In genomic region chr19:37026408-37026807, GRCm38 (mm10) we compare ENCODE assay signal across 12 mouse cellular contexts.
DNase-seq lines count a peak whose midpoint lies in the region; ATAC-seq lines count a peak whose summit lies in the region.
"Had no signal": no experiment of that assay in that cellular context is flagged by ENCODE, and none has a peak within 500 bp of the region (broad histone marks: within the 10 kb centered on the region; RNA-seq: fewer than 3 reads in every experiment).

No protein-coding gene starts in this region.

- peak; percentile 13; the same call in 1 of the 2 replicates for ATAC-seq in liver, embryonic 16.5 days (ENCODE audit: low read depth)
- ATAC-seq in liver, embryonic 11.5 days (replicated peaks; ENCODE audit: low FRiP score), result no peak

- H3K4me2 ChIP-seq in liver, embryonic 16.5 days (ENCODE audit: low read depth, low read length), result no peak overlapping the region
- no peak overlapping the region for H3K4me2 ChIP-seq in liver, embryonic 11.5 days
- H3K4me2 ChIP-seq: lung, embryonic 15.5 days; midbrain, embryonic 11.5 days had no signal

- DNase-seq in heart, embryonic 10.5 days (ENCODE audit: low spot score), result no peak
- no peak for DNase-seq in heart, postnatal 36 days
- DNase-seq in liver, embryonic 11.5 days (ENCODE audit: low spot score), result no peak
- DNase-seq in adrenal gland, postnatal 14 days, result peak; percentile 60
- DNase-seq in heart, postnatal 10 days, result peak; percentile 44 to 47
- DNase-seq in layer of hippocampus, adult 8-10 months (ENCODE audit: low spot score in 2 of 2), result no peak
- DNase-seq in thymus, postnatal 14 days, result no peak

- WGBS in heart, embryonic 10.5 days, result 64% methylated on average over 11 of the region's 11 CpGs
- 75% methylated on average over 11 of the region's 11 CpGs for WGBS in liver, embryonic 16.5 days (ENCODE audit: insufficient replicate concordance)
- WGBS in liver, embryonic 11.5 days, result 75% methylated on average over 11 of the region's 11 CpGs

- intact Hi-C loops in heart, postnatal 36 days (cut with DNase I), result no loop called here
- intact Hi-C loops in heart, postnatal 10 days (cut with DNase I), result no loop called here

- no peaks in the 10 kb centered on the region for H3K27me3 ChIP-seq in heart, embryonic 10.5 days (ENCODE audit: insufficient read depth, poor library complexity, severe bottlenecking)
- H3K27me3 ChIP-seq in liver, embryonic 16.5 days (ENCODE audit: control insufficient read depth, insufficient read depth, low read depth, low read length), result no peaks in the 10 kb centered on the region
- H3K27me3 ChIP-seq in liver, embryonic 11.5 days (replicated peaks; ENCODE audit: control insufficient read depth, insufficient read depth, low read length), result no peaks in the 10 kb centered on the region
- H3K27me3 ChIP-seq: lung, embryonic 15.5 days had no signal

- H3K9me3 ChIP-seq in heart, embryonic 10.5 days, result no peaks in the 10 kb centered on the region
- no peaks in the 10 kb centered on the region for H3K9me3 ChIP-seq in liver, embryonic 16.5 days (replicated peaks; ENCODE audit: control insufficient read depth, low read length)
- no peaks in the 10 kb centered on the region for H3K9me3 ChIP-seq in liver, embryonic 11.5 days (ENCODE audit: control insufficient read depth, low read length)
- H3K9me3 ChIP-seq: lung, embryonic 15.5 days had no signal

- no peak overlapping the region for H3K4me3 ChIP-seq in heart, embryonic 10.5 days
- no peak overlapping the region for H3K4me3 ChIP-seq in liver, embryonic 16.5 days (ENCODE audit: low read depth, low read length)
- H3K4me3 ChIP-seq in liver, embryonic 11.5 days (ENCODE audit: low read depth, low read length), result no peak overlapping the region
- H3K4me3 ChIP-seq: lung, embryonic 15.5 days; myocyte had no signal

- no peaks in the 10 kb centered on the region; the same call in 1 of the 2 replicates for H3K36me3 ChIP-seq in heart, embryonic 10.5 days
- no peaks in the 10 kb centered on the region for H3K36me3 ChIP-seq in liver, embryonic 16.5 days (ENCODE audit: control insufficient read depth, insufficient read depth)
- H3K36me3 ChIP-seq in liver, embryonic 11.5 days (ENCODE audit: control insufficient read depth, insufficient read depth, low read length), result 0 out of 2 replicates have a peak, but pooled peaks cover 3% of the 10 kb centered on the region
- H3K36me3 ChIP-seq: G1E; lung, embryonic 15.5 days had no signal

- 0 out of 2 replicates have a peak overlapping the region, but pooled peaks have one; percentile 1 for H3K27ac ChIP-seq in heart, embryonic 10.5 days
- no peak overlapping the region for H3K27ac ChIP-seq in liver, embryonic 16.5 days (ENCODE audit: low read length)
- no peak overlapping the region for H3K27ac ChIP-seq in liver, embryonic 11.5 days (ENCODE audit: low read depth, low read length)
- H3K27ac ChIP-seq: lung, embryonic 15.5 days had no signal

- peaks cover 13% of the 10 kb centered on the region for H3K4me1 ChIP-seq in heart, embryonic 10.5 days
- no peaks in the 10 kb centered on the region for H3K4me1 ChIP-seq in liver, embryonic 16.5 days (ENCODE audit: control insufficient read depth, low read depth, low read length)
- H3K4me1 ChIP-seq in liver, embryonic 11.5 days (replicated peaks; ENCODE audit: control insufficient read depth, insufficient read depth, low read length), result no peaks in the 10 kb centered on the region
- H3K4me1 ChIP-seq: lung, embryonic 15.5 days had no signal

- no peak overlapping the region for H3K9ac ChIP-seq in liver, embryonic 16.5 days (ENCODE audit: low read depth, low read length)
- no peak overlapping the region for H3K9ac ChIP-seq in liver, embryonic 11.5 days (ENCODE audit: low read depth, low read length)
- H3K9ac ChIP-seq: lung, embryonic 15.5 days had no signal

Comparison
In these comparisons a context has a peak if more than half of its experiments do, and no peak if none do; other contexts are left out.
1. DNase-seq: peak in adrenal gland, postnatal 14 days (single experiment) and heart, postnatal 10 days (2 of 2); none in heart, embryonic 10.5 days (single experiment), heart, postnatal 36 days (0 of 2), liver, embryonic 11.5 days (single experiment), layer of hippocampus, adult 8-10 months (0 of 2) and thymus, postnatal 14 days (single experiment).